Mouse (Mus musculus) embryonic facial prominence, embryonic 14.5 days (tissue): Measurements from ENCODE around the gene Coq8a. TPM values are rescaled to one million over a fixed set of nuclear protein-coding genes. Genes with fewer than 3 reads are reported as not detected.

Experiments used
- ATAC-seq: fragments of 200-750 bp; cut with Nextera tagmentation; 2 replicates; pipeline ENCODE4 v1.8.0; 2017; ENCODE audit warnings: low read depth, moderate number of reproducible peaks, moderate TSS enrichment
- DNase-seq: peaks from one replicate; pipeline ENCODE4 v3.0.0-alpha.2; 2015; ENCODE audit warnings: low spot score
- H3K27ac ChIP-seq: fragments of 300-500 bp; sonication (generic); replicated peaks from 2 replicates; pipeline ENCODE4 v1.5.1; 2014; ENCODE audit warnings: low read depth, mild to moderate bottlenecking, low read length, moderate library complexity
- H3K27me3 ChIP-seq: fragments of 300-500 bp; sonication (generic); replicated peaks from 2 replicates; pipeline ENCODE4 v1.6.1; 2014; ENCODE audit warnings: low read length; ENCODE audit not compliant: control insufficient read depth, insufficient read depth
- H3K36me3 ChIP-seq: fragments of 300-500 bp; sonication (generic); 2 replicates; pipeline ENCODE4 v1.6.1; 2014; ENCODE audit warnings: low read length, mixed read lengths; ENCODE audit not compliant: control insufficient read depth, insufficient read depth
- H3K4me1 ChIP-seq: fragments of 300-500 bp; sonication (generic); 2 replicates; pipeline ENCODE4 v1.6.1; 2014; ENCODE audit warnings: antibody characterized with exemption, low read length; ENCODE audit not compliant: control insufficient read depth, insufficient read depth
- H3K4me2 ChIP-seq: fragments of 300-500 bp; sonication (generic); 2 replicates; pipeline ENCODE4 v1.6.1; 2014; ENCODE audit warnings: low read depth, mild to moderate bottlenecking, low read length, moderate library complexity, mixed read lengths
- H3K4me3 ChIP-seq: fragments of 300-500 bp; sonication (generic); 2 replicates; pipeline ENCODE4 v1.5.1; 2014; ENCODE audit warnings: low read depth, mild to moderate bottlenecking, low read length
- H3K9ac ChIP-seq: fragments of 300-500 bp; sonication (generic); 2 replicates; pipeline ENCODE4 v1.6.1; 2014; ENCODE audit warnings: low read depth, mild to moderate bottlenecking, low read length, moderate library complexity, mixed read lengths
- H3K9me3 ChIP-seq: fragments of 300-500 bp; sonication (generic); 2 replicates; pipeline ENCODE4 v1.6.1; 2016; ENCODE audit warnings: low read length; ENCODE audit not compliant: control insufficient read depth
- WGBS: fragments of 180-500 bp; shearing (Covaris S2); extraction: QIAGEN DNeasy Blood & Tissue Kit; methylation state at CpG from one replicate; pipeline ENCODE4 v1.1.7; 2014; 5-methylcytosine and 5-hydroxymethylcytosine counted together
- polyA plus RNA-seq: library from polyadenylated mRNA; unstranded; fragments of >200 nt; fragmentation: Nextera tagmentation; extraction: Ambion mirVana; gene quantifications from 2 replicates; pipeline ENCODE4 v1.2.1, GENCODE M21; 2014

Gene Coq8a
- polyA plus RNA-seq, 1 experiment from 2014 or later = 24.7 TPM

DNA sequence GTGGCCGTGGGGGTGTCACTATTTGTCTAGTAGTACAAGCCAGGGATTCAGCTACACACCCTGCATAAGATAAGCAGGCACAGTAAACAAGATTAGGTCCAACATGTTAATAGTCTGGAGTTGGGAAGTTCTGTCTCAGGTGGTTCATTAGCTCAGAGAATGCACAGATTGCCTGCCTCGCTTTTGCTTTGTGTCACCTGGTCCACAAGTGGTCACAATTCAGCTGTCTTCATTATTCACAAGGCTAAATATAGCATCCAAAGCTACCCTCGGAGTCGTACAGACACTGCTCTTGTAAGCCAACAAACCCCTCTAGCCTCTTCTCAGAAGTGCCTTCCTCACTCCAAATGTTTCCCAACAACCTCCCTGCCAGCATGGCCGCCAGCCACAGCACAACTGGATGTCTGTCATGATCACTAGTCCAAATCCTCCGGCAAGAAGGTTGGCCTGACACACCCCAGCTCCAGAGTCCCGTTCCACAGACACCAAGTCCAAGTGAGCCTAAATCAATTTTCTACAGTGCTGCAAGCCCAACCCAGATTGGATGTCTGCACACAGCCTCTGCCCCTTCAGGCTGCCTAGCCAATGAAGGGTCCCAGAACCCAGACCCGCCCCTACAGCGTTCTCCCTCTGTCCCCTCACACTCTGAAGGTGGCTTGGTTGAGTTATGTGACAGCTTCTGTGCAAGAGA lies 4.5 kb downstream of the Coq8a start:
- peak overlapping the region; percentile 98 for H3K4me2 ChIP-seq
- no peak overlapping the region for H3K27ac ChIP-seq
- H3K36me3 ChIP-seq = no peaks in the 10 kb centered on the region
- H3K9ac ChIP-seq = peak overlapping the region; percentile 66
- H3K9me3 ChIP-seq = no peaks in the 10 kb centered on the region
- peak overlapping the region; percentile 72 for H3K4me3 ChIP-seq
- H3K27me3 ChIP-seq = no peaks in the 10 kb centered on the region
- ATAC-seq = peak; percentile 53
- H3K4me1 ChIP-seq = peaks cover 8% of the 10 kb centered on the region; the same call in 1 of the 2 replicates
- WGBS = 23% methylated on average over 9 of the region's 9 CpGs
- DNase-seq = peak; percentile 62

DNA sequence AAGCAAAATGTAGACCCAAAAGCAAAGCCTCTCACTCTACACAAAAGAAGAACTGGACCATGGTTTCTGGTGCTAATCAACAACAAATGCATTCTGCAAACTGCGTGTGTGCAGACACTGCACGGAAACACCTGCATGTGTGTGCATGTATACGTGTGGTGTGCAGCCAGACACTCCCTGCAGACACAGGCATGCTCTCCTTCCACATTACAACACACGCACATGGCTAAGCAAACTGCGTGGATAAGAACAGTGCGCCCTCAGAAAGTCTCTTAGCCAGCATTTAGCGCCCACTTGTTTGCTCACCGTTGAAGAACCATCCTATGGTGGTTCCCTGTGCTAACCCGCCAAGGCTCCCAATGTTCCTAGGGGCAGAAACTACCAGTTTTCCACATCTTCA lies 5.4 kb downstream of the Coq8a start:
- H3K9me3 ChIP-seq = no peaks in the 10 kb centered on the region
- no peaks in the 10 kb centered on the region for H3K27me3 ChIP-seq
- no peak for DNase-seq
- peaks cover 8% of the 10 kb centered on the region; the same call in 1 of the 2 replicates for H3K4me1 ChIP-seq
- H3K4me2 ChIP-seq = no peak overlapping the region
- no peak overlapping the region for H3K4me3 ChIP-seq
- 79% methylated on average over 9 of the region's 9 CpGs for WGBS
- no peak overlapping the region for H3K9ac ChIP-seq
- H3K36me3 ChIP-seq = no peaks in the 10 kb centered on the region
- H3K27ac ChIP-seq = no peak overlapping the region
- ATAC-seq = no peak

DNA sequence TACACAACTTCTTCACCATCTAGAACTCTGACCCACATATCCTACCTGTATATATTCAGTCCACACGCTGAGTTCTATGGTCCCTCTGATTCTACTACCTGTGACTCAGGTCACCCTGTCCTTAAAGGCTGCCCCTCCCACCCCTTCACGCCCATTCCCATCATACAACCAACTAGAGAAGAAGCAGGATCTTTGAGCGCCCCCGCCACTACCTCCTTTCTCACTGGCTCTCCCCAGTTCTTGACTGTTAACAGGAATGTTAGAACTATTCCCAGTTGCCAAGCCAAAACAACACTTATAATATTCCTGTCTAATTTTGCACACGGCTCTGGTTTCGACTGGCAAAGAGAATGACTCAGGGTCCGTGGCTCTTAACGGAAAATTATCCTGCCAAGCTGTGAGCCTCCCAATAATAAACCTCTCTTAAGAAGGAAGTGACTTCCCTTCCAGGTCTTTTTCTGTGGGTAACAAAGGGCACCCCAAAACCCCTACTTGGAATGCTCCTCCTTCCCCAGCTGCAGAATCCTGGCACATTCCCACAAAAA lies 5.9 kb downstream of the Coq8a start:
- no peak for ATAC-seq
- WGBS = 74% methylated on average over 8 of the region's 8 CpGs

DNA sequence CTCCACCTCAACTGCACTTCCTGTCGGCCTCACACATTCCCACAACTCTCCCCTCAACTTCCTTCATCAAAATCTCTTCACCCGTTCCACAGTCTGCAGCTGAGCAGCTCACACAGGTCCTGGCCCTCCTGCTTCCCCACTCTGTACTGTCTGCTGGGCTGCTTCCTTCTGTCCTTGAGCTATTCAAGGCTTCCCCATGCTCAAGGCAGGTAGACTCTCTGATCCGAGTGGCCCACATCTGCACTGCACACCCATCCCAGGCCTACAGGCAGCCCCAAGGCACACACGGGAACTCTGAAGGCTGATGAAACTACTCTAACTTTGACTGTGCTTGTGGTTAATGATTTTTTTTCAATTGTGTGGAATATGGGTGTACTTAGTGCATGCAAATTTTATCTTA lies 6.5 kb downstream of the Coq8a start:
- Histone ChIP-seq H3K9ac (no peak overlapping the region), H3K4me3 (no peak overlapping the region), H3K4me2 (no peak overlapping the region), H3K4me1 (peaks cover 8% of the 10 kb centered on the region; the same call in 1 of the 2 replicates), H3K27me3 (no peaks in the 10 kb centered on the region), H3K36me3 (no peaks in the 10 kb centered on the region), H3K27ac (no peak overlapping the region), H3K9me3 (no peaks in the 10 kb centered on the region)
- no peak for ATAC-seq
- 52% methylated on average over 4 of the region's 4 CpGs for WGBS
- no peak for DNase-seq

More for the DNA sequence above, 5.9 kb downstream of the Coq8a start:
- peaks cover 8% of the 10 kb centered on the region; the same call in 1 of the 2 replicates for H3K4me1 ChIP-seq
- H3K27ac ChIP-seq = no peak overlapping the region
- DNase-seq = no peak
- H3K4me3 ChIP-seq = no peak overlapping the region
- no peak overlapping the region for H3K9ac ChIP-seq
- H3K9me3 ChIP-seq = no peaks in the 10 kb centered on the region
- H3K36me3 ChIP-seq = no peaks in the 10 kb centered on the region
- no peaks in the 10 kb centered on the region for H3K27me3 ChIP-seq
- H3K4me2 ChIP-seq = no peak overlapping the region

DNA sequence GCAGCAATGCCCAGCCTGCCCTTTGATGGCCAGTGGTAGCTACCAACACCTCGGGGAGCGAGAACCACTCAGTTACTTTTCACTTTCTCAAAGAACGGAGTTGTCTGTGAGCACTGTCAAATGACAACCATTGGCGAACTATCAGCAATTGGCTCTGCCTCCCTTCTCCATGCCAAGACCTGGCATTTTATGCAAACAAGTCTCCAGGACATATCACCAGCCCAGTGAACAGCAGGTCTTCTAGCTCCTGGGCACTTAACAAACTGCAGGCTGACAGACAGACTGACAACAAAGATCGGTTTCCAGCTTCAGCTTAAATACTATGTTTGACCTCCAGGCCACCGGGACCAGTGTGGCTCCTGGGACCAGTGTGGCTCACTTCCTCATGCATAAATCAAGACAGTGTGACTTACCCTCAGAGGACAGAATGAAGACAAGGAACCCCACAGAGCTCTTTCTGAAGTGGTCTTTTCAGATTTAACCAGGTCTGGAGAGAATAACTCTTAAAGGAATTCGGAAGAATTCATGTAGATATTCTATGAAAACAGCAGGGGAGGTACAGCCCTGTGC lies 7.7 kb downstream of the Coq8a start:
- no peaks in the 10 kb centered on the region for H3K9me3 ChIP-seq
- no peak overlapping the region for H3K4me2 ChIP-seq
- peaks cover 8% of the 10 kb centered on the region; the same call in 1 of the 2 replicates for H3K4me1 ChIP-seq
- ATAC-seq = no peak
- DNase-seq = no peak
- no peak overlapping the region for H3K27ac ChIP-seq
- WGBS = 61% methylated on average over 7 of the region's 7 CpGs
- no peak overlapping the region for H3K9ac ChIP-seq
- H3K36me3 ChIP-seq = no peaks in the 10 kb centered on the region
- no peak overlapping the region for H3K4me3 ChIP-seq
- H3K27me3 ChIP-seq = no peaks in the 10 kb centered on the region

DNA sequence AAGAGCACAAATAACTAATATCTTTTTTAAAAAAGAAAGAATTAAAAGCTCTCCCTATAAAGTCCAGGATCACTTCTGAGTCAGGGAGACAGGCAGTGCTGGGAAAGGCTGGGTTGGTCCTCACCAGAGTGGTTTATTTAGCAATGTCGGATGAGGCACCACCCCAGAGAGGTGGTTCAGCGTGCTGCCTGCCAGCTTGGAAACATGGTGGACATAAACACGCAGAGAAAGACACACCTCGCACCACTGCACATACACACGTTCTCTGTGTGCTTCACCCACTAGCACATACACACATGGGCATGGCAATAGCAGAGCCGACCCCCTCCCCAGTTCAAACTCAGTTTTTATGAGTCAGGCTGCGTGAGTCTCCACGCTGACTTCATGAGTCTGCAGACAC lies 8.3 kb downstream of the Coq8a start:
- H3K4me2 ChIP-seq = no peak overlapping the region
- H3K27me3 ChIP-seq = no peaks in the 10 kb centered on the region
- DNase-seq = no peak
- ATAC-seq = no peak
- H3K9me3 ChIP-seq = no peaks in the 10 kb centered on the region
- H3K9ac ChIP-seq = no peak overlapping the region
- 88% methylated on average over 8 of the region's 8 CpGs for WGBS
- no peak overlapping the region for H3K4me3 ChIP-seq
- peaks cover 8% of the 10 kb centered on the region; the same call in 1 of the 2 replicates for H3K4me1 ChIP-seq
- H3K27ac ChIP-seq = no peak overlapping the region
- H3K36me3 ChIP-seq = no peaks in the 10 kb centered on the region

DNA sequence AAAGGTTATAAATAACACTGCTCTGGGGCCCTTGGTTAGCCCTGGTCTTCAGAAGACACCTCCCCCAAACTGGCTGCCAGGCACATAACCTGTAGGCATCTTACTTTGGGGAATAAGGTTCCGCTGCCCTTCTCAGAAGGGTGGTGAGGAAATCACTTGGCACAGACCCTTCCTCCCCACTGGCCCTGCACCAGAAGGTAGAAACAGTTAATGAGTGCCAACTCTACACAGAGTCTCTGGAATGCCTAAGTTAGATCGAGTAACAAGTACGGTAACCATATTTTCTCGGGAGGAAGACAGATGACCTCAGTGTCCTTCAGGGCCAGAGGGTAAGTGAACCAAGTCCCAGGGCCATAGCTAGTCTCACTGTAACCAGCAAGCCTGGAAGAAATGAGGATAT lies 10.5 kb downstream of the Coq8a start:
- H3K4me1 ChIP-seq = no peaks in the 10 kb centered on the region
- no peaks in the 10 kb centered on the region for H3K9me3 ChIP-seq
- no peak overlapping the region for H3K4me2 ChIP-seq
- no peak overlapping the region for H3K27ac ChIP-seq
- WGBS = 81% methylated on average over 4 of the region's 4 CpGs
- H3K27me3 ChIP-seq = no peaks in the 10 kb centered on the region
- ATAC-seq = no peak
- DNase-seq = no peak
- H3K9ac ChIP-seq = no peak overlapping the region
- H3K36me3 ChIP-seq = no peaks in the 10 kb centered on the region
- H3K4me3 ChIP-seq = no peak overlapping the region

DNA sequence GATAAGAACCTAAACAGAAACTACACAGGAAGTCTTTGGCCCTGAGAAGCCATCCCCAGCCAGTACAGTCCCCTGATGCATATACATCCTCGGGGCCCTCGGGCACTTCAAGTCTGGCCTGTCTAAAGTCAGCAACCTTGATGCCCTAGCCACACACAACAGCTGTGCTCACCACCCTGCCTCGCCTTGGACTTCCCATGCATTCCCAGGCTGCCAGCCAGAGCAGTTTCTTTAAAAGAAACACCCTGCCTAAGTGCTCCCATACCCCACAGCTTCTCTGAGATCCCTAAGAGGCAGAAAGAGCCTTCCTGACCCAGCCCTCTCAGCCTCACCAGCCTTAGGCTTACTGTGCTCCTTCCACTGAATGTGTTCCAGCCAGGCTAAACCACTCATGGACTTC lies 13.0 kb downstream of the Coq8a start:
- no peak overlapping the region for H3K4me2 ChIP-seq
- no peak overlapping the region for H3K27ac ChIP-seq
- H3K36me3 ChIP-seq = no peaks in the 10 kb centered on the region
- ATAC-seq (no peak), DNase-seq (no peak)
- no peaks in the 10 kb centered on the region for H3K9me3 ChIP-seq
- H3K27me3 ChIP-seq = no peaks in the 10 kb centered on the region
- H3K9ac ChIP-seq = no peak overlapping the region
- no peak overlapping the region for H3K4me3 ChIP-seq
- 75% methylated on average over 3 of the region's 3 CpGs for WGBS
- no peaks in the 10 kb centered on the region for H3K4me1 ChIP-seq

DNA sequence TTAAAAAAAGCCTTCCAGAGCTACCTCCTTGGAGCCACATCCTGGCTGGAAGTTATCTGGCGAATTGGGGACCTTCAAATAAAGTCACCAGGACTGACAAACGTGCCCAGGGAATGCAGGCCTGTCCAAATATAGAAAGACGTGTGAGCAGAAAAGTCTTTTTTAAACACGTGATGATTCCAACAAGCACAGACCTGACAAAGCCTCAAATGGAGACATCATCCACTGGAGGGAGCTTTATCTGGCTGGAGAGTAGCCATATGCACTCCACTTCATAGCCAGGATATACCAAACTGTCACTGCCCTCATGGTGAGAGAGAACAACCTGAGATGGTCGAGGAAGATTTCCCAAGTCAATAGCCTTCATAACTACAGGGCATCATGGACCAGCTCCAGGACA lies 13.5 kb downstream of the Coq8a start:
- Histone ChIP-seq H3K27ac (no peak overlapping the region), H3K27me3 (no peaks in the 10 kb centered on the region), H3K4me2 (no peak overlapping the region), H3K4me3 (no peak overlapping the region), H3K9me3 (no peaks in the 10 kb centered on the region), H3K36me3 (no peaks in the 10 kb centered on the region), H3K9ac (no peak overlapping the region), H3K4me1 (no peaks in the 10 kb centered on the region)
- DNase-seq (no peak), ATAC-seq (no peak)
- 68% methylated on average over 5 of the region's 5 CpGs for WGBS
